Mouse (Mus musculus) limb, embryonic 11.5 days (tissue): Measurements from ENCODE around the gene Ets1. TPM values are rescaled to one million over a fixed set of nuclear protein-coding genes. Genes with fewer than 3 reads are reported as not detected.

ENCODE experiments used
- ATAC-seq: fragments of 200-750 bp; cut with Nextera tagmentation; 2 replicates; pipeline ENCODE4 v1.8.0; 2017; ENCODE audit warnings: low read depth; ENCODE audit not compliant: insufficient number of reproducible peaks, low FRiP score, low TSS enrichment
- DNase-seq: peaks from one replicate; pipeline ENCODE4 v3.0.0-alpha.2; 2015; ENCODE audit warnings: low spot score
- H3K27ac ChIP-seq: fragments of 300-500 bp; sonication (generic); replicated peaks from 2 replicates; pipeline ENCODE4 v1.5.1; 2014; ENCODE audit warnings: low read depth, mild to moderate bottlenecking, low read length
- H3K27me3 ChIP-seq: fragments of 300-500 bp; sonication (generic); 2 replicates; pipeline ENCODE4 v1.6.1; 2014; ENCODE audit warnings: mild to moderate bottlenecking, low read length, mixed read lengths; ENCODE audit not compliant: control insufficient read depth, insufficient read depth
- H3K36me3 ChIP-seq: fragments of 300-500 bp; sonication (generic); 2 replicates; pipeline ENCODE4 v1.6.1; 2014; ENCODE audit warnings: mild to moderate bottlenecking, low read length, moderate library complexity, mixed read lengths; ENCODE audit not compliant: control insufficient read depth, insufficient read depth
- H3K4me1 ChIP-seq: fragments of 300-500 bp; sonication (generic); 2 replicates; pipeline ENCODE4 v1.6.1; 2014; ENCODE audit warnings: low read length, mixed read lengths; ENCODE audit not compliant: control insufficient read depth, insufficient read depth
- H3K4me2 ChIP-seq: fragments of 300-500 bp; sonication (generic); 2 replicates; pipeline ENCODE4 v1.6.1; 2014; ENCODE audit warnings: low read depth, mild to moderate bottlenecking, moderate library complexity; ENCODE audit not compliant: severe bottlenecking
- H3K4me3 ChIP-seq: fragments of 300-500 bp; sonication (generic); 2 replicates; pipeline ENCODE4 v1.5.1; 2014; ENCODE audit warnings: low read depth, low read length
- H3K9ac ChIP-seq: fragments of 300-500 bp; sonication (generic); 2 replicates; pipeline ENCODE4 v1.6.1; 2014; ENCODE audit warnings: mild to moderate bottlenecking, low read length
- H3K9me3 ChIP-seq: fragments of 300-500 bp; sonication (generic); 2 replicates; pipeline ENCODE4 v1.6.1; 2016; ENCODE audit warnings: low read length; ENCODE audit not compliant: control insufficient read depth
- WGBS: fragments of 180-500 bp; shearing (Covaris S2); extraction: QIAGEN DNeasy Blood & Tissue Kit; methylation state at CpG from one replicate; pipeline ENCODE4 v1.1.7; 2014; 5-methylcytosine and 5-hydroxymethylcytosine counted together
- polyA plus RNA-seq: library from polyadenylated mRNA; unstranded; fragments of >200 nt; fragmentation: Nextera tagmentation; extraction: Ambion mirVana; gene quantifications from 2 replicates; pipeline ENCODE4 v1.2.1, GENCODE M21; 2014

Ets1 gene
- polyA plus RNA-seq, 1 experiment from 2014 or later = 34.0 TPM

DNA sequence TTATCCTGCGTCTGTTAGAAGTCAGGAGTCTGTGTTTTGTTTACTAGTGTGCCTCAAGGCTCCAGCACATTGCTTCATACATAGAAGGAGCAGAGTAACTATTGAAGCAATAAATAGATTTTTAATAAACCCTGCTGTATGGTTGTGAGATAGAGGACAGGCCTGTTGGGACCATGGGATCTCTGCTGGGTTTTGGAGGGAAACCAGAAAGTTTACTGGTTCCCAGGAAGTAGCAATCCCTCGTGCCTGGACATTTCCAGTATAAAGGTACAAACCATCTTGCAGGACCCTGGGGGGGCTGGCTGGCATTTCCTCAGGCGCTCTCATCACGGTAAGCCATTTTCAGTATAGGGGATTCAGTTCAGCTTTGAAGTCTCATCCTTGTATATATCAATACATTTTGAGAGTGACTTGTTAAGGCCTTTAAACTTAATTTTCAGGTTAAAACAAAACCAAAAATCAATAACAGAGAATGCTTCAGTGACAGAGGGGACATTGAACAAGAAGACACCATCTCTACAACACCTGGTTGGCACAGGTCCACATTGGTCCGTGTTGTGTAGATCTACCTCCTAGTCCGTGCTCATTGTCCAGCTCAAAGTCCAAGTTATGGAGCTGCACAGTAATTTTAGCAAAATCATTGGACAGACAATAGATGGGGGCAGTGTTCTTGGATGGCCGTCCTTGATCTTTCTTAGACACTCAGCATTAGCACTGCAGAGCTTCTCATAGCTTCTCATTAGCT, 11.7 kb downstream of the Ets1 start:
- peaks cover 13% of the 10 kb centered on the region for H3K4me1 ChIP-seq
- no peak overlapping the region for H3K27ac ChIP-seq
- 90% methylated on average over 7 of the region's 7 CpGs for WGBS
- H3K27me3 ChIP-seq = no peaks in the 10 kb centered on the region
- no peak overlapping the region for H3K4me2 ChIP-seq
- ATAC-seq (no peak), DNase-seq (no peak)
- H3K9me3 ChIP-seq = no peaks in the 10 kb centered on the region
- H3K9ac ChIP-seq = no peak overlapping the region
- H3K36me3 ChIP-seq = no peaks in the 10 kb centered on the region
- H3K4me3 ChIP-seq = no peak overlapping the region

DNA sequence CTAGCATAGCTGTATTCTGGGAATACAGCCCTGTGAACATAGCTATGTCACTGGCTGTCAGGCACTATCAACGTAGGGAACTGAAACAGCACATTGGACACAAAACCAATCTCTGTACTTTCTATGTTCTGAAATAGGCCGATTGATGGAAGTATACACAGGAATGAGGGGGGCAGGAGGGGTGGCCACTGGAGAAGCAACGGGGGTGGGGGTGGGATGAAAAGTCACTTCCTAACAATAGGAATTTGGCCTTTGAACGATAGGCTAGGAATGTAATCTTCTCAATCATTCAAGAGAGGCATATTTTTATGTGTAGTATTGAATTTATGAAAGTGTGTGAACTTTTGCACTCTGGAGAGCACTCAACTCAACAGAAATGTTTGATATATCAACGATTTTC, 12.3 kb downstream of the Ets1 start:
- 92% methylated on average over 5 of the region's 5 CpGs for WGBS
- DNase-seq (no peak), ATAC-seq (no peak)
- Histone ChIP-seq H3K36me3 (no peaks in the 10 kb centered on the region), H3K27me3 (no peaks in the 10 kb centered on the region), H3K4me1 (peaks cover 13% of the 10 kb centered on the region), H3K9me3 (no peaks in the 10 kb centered on the region), H3K27ac (no peak overlapping the region), H3K4me3 (no peak overlapping the region), H3K4me2 (no peak overlapping the region), H3K9ac (no peak overlapping the region)

DNA sequence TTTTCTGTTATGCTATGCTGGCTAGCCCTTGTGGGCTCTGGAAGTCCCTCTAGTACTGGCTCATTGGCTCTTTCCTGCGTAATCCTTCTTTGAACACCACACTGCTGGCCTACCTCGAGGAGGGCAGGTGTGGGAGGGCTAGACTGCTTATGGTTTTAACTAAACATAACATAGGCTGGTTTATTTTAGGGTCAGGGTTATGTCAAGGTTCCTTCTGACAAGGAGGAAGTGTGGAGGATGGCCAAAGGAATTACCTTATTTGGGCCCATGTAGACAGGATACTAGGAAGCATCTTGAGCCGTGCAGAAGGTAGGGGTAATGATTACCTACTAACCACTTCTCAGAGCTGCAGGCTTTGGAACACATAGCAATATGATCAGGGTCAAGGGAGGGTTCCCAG, 14.7 kb downstream of the Ets1 start:
- Histone ChIP-seq H3K9me3 (no peaks in the 10 kb centered on the region), H3K27ac (no peak overlapping the region), H3K36me3 (no peaks in the 10 kb centered on the region), H3K27me3 (no peaks in the 10 kb centered on the region), H3K9ac (no peak overlapping the region), H3K4me2 (no peak overlapping the region), H3K4me3 (no peak overlapping the region), H3K4me1 (peaks cover 11% of the 10 kb centered on the region)
- ATAC-seq (no peak), DNase-seq (no peak)
- WGBS = 78% methylated on average over 3 of the region's 3 CpGs

DNA sequence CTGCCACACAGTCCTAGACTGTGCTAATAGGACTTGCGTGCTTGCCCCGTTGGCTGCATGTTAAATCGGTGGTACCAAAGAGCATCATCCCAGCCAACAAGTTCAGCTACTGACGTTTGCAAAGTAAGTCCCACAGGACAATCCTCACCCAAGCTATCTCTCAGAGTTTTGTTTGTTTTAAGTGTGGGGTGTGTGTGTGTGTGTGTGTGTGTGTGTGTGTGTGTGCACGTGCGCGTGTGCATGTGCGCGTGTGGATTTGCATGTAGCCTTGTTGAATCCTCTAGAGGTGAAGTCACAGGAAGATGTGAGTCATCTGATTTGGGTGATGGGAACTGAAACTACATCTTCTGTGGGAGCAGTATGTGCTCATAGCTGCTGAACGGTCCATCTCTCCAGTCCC, 16.1 kb downstream of the Ets1 start:
- ATAC-seq (no peak), DNase-seq (no peak)
- H3K27ac ChIP-seq = no peak overlapping the region
- no peaks in the 10 kb centered on the region for H3K27me3 ChIP-seq
- WGBS = 93% methylated on average over 10 of the region's 10 CpGs
- H3K4me3 ChIP-seq = no peak overlapping the region
- H3K4me1 ChIP-seq = no peaks in the 10 kb centered on the region
- no peaks in the 10 kb centered on the region for H3K9me3 ChIP-seq
- no peak overlapping the region for H3K4me2 ChIP-seq
- no peak overlapping the region for H3K9ac ChIP-seq
- no peaks in the 10 kb centered on the region for H3K36me3 ChIP-seq

DNA sequence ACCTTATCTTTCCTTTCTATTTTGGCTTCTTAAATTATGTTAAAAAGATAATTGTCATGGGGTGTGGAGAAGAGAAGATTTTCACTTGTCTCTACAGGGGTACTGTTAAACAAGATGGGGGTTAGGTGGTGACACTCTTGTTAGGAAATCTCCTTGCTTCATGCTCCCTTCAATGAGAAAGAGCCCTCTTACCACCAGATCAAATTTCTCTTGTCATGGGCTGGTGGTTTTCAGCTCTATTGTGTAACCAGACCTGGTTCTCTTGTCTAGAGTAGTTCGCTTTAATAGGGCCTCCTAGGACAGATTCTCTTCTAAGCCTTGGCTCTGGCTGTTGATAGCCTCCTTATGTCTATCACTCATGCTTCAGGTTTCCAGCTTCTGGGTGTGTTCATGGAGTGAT, 18.3 kb downstream of the Ets1 start:
- Histone ChIP-seq H3K9me3 (no peaks in the 10 kb centered on the region), H3K4me2 (no peak overlapping the region), H3K4me1 (no peaks in the 10 kb centered on the region), H3K4me3 (no peak overlapping the region), H3K27ac (no peak overlapping the region), H3K36me3 (no peaks in the 10 kb centered on the region), H3K9ac (no peak overlapping the region), H3K27me3 (no peaks in the 10 kb centered on the region)
- DNase-seq (no peak), ATAC-seq (no peak)
- WGBS = 94% methylated on average over 1 of the region's 1 CpGs

DNA sequence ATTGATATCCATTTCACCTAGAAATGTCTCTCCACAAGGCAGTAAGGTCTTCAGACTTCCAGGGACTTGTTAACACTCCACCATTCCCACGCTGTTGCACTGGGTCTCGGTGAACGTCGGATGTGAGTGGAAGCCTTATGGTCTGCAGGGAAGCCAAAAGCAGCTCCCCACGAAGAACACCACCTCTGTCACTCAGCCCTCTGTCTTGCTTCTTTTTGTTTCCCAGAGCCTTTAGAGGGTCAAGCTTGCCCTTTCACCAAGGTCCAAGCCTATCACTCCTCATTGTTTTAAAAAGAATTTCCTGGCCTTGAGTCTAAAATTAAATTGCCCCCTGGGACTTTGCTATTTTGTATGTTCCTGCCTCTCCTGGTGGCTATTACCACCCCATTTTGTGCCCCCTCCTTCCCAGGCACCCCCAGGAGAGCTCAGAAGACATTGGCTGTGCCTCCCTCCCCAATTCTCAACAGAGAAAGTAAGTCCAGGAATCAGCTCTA, 20.4 kb downstream of the Ets1 start:
- DNase-seq (no peak), ATAC-seq (no peak)
- H3K27me3 ChIP-seq = no peaks in the 10 kb centered on the region
- no peak overlapping the region for H3K4me2 ChIP-seq
- WGBS = 86% methylated on average over 5 of the region's 5 CpGs
- no peak overlapping the region for H3K9ac ChIP-seq
- no peaks in the 10 kb centered on the region for H3K9me3 ChIP-seq
- H3K4me3 ChIP-seq = no peak overlapping the region
- H3K36me3 ChIP-seq = no peaks in the 10 kb centered on the region
- H3K4me1 ChIP-seq = no peaks in the 10 kb centered on the region
- H3K27ac ChIP-seq = no peak overlapping the region

DNA sequence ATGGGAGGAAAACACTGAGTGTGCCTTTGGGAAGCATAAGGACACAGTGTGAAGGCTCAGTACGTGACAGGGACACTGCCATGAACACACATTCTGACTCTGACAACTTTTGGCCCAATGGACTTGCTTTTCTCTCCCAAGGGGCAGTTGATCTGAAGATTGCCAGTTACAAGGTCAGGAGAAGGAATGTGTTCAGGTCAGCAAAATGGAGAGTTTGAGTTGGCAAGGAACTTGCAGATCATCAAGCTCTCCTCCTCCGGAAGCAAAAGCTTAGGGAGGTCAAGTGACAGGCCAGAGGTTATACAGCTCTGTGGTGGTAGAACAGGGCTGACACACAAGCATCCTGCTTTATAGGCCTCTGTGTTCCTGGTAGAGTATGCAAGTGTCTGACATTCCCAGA, 21.1 kb downstream of the Ets1 start:
- H3K4me3 ChIP-seq = no peak overlapping the region
- 57% methylated on average over 2 of the region's 2 CpGs for WGBS
- H3K9me3 ChIP-seq = no peaks in the 10 kb centered on the region
- ATAC-seq (no peak), DNase-seq (no peak)
- H3K4me1 ChIP-seq = no peaks in the 10 kb centered on the region
- H3K27ac ChIP-seq = no peak overlapping the region
- H3K9ac ChIP-seq = no peak overlapping the region
- no peak overlapping the region for H3K4me2 ChIP-seq
- no peaks in the 10 kb centered on the region for H3K27me3 ChIP-seq
- no peaks in the 10 kb centered on the region for H3K36me3 ChIP-seq

DNA sequence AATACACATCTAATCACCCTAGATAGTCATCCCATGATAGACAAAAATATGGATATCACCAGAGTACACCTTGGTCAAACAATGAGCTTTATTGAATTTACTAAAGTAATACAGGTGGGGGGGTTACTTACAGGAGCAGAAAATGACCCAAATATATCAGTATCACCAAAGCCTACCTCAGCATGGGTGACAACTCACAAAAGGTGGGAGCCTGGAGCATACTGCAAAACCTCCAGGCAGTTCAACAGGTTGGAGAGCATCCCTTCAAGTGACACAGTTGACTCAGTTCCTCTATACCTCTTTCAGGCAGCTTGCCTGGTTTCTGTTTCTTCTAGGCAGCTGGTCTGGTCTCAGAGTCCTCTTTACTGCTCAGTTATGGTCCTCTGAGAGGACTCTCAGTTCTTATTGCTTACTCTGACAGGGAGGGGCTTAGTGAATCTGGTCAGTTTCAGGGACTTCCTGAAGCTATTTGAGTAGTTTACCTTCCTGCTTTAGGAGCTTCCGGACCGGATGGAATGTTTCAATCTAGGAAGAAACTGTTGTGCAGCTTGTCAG, 24.5 kb downstream of the Ets1 start:
- 95% methylated on average over 2 of the region's 2 CpGs for WGBS
- no peaks in the 10 kb centered on the region for H3K4me1 ChIP-seq
- H3K27me3 ChIP-seq = no peaks in the 10 kb centered on the region
- ATAC-seq (no peak), DNase-seq (no peak)
- no peak overlapping the region for H3K4me3 ChIP-seq
- H3K27ac ChIP-seq = no peak overlapping the region
- no peak overlapping the region for H3K9ac ChIP-seq
- H3K9me3 ChIP-seq = no peaks in the 10 kb centered on the region
- no peaks in the 10 kb centered on the region for H3K36me3 ChIP-seq
- no peak overlapping the region for H3K4me2 ChIP-seq

DNA sequence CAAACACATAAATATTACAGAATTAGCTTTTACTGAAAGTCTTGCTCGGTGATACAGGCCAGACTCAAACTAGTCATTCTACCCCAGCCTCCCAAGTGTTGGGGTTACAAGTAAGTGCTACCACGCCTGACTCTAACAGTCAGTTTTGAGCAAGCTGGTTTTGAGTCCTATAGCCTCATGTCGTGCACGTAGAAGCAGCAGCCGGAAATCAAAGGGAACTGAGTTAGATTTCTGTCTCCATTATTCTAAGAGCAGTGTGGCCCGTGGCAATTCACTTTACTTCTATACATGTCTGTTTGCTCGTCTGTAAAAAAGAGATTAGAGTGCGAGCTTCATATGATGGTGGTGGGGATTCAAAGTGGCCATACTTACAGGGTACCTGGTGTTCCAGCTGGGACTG, 25.1 kb downstream of the Ets1 start:
- Histone ChIP-seq H3K4me3 (no peak overlapping the region), H3K9me3 (no peaks in the 10 kb centered on the region), H3K27me3 (no peaks in the 10 kb centered on the region), H3K4me1 (no peaks in the 10 kb centered on the region), H3K36me3 (no peaks in the 10 kb centered on the region), H3K27ac (no peak overlapping the region), H3K4me2 (no peak overlapping the region), H3K9ac (no peak overlapping the region)
- WGBS = 90% methylated on average over 8 of the region's 8 CpGs
- ATAC-seq (no peak), DNase-seq (no peak)
